Mouse (Mus musculus): ENCODE measurements around the gene Tfap2b.

- TF ChIP-seq CTCF (conservative IDR thresholded peaks at IDR 0.05 in 1 of 2, IDR thresholded peaks at IDR 0.05 in 1 of 2; ENCODE audit: low read depth in 2 of 2, low read length in 2 of 2) (no peak), EP300 (IDR thresholded peaks at IDR 0.05; ENCODE audit: low read length) (no peak), MAFK (IDR thresholded peaks at IDR 0.05; ENCODE audit: insufficient replicate concordance, low read length) (no peak)
These were observed 12.9 kb downstream of the Tfap2b start for GRCm38 (mm10) chr1:19221601-19222000.

Data from CH12.LX (cell line).